Mouse (Mus musculus) bone marrow, adult 2 months (tissue): Measurements from ENCODE around the gene Zscan5b. TPM values are rescaled to one million over a fixed set of nuclear protein-coding genes. Genes with fewer than 3 reads are reported as not detected.
"Not testable (repeated sequence)": the region's sequence is repeated elsewhere in the genome, so short reads cannot be mapped to it uniquely, and the experiment has no call there.

Experiments used
- H3K27ac ChIP-seq: fragments of 200-500 bp; 2 replicates; pipeline ENCODE4 v1.5.1; 2012; ENCODE audit warnings: low read depth, mild to moderate bottlenecking, control low read depth, inconsistent platforms, low read length; ENCODE audit not compliant: control insufficient read depth, poor library complexity, insufficient read depth
- H3K4me1 ChIP-seq: fragments of 200-500 bp; 2 replicates; pipeline ENCODE4 v1.6.1; 2011; ENCODE audit warnings: low read length; ENCODE audit not compliant: control insufficient read depth, insufficient read depth
- H3K4me3 ChIP-seq: fragments of 200-500 bp; replicated peaks from 2 replicates; pipeline ENCODE3; 2011; ENCODE audit warnings: mild to moderate bottlenecking, low read depth, low read length, control low read depth; ENCODE audit not compliant: control insufficient read depth
- CTCF ChIP-seq: fragments of 200-500 bp; IDR thresholded peaks from 2 replicates; pipeline ENCODE4 v1.5.1; 2011; ENCODE audit warnings: low read length, control low read depth; ENCODE audit not compliant: control insufficient read depth, insufficient read depth
- POLR2A ChIP-seq: fragments of 200-500 bp; IDR thresholded peaks from 2 replicates; pipeline ENCODE4 v1.6.1; 2011; ENCODE audit warnings: low read depth, mild to moderate bottlenecking, control low read depth, low read length, borderline replicate concordance; ENCODE audit not compliant: control insufficient read depth
- WGBS: fragments of 180-500 bp; shearing (Covaris S2); methylation state at CpG from one replicate; pipeline ENCODE4 v1.1.7; 2018; 5-methylcytosine and 5-hydroxymethylcytosine counted together
- polyA plus RNA-seq: library from polyadenylated mRNA; stranded (reverse); fragments of >200 nt; gene quantifications from 2 replicates; pipeline ENCODE4 v1.2.4, GENCODE M21; 2011; ENCODE audit warnings: low replicate concordance; ENCODE audit not compliant: missing spikeins, insufficient read depth, insufficient read length

Zscan5b gene
- polyA plus RNA-seq, 1 experiment: not detected

GRCm38 (mm10) chr7:6186176-6186575 lies 35.9 kb upstream of the Zscan5b start:
- no peak overlapping the region for H3K27ac ChIP-seq
- H3K4me1 ChIP-seq: no peaks in the 10 kb centered on the region
- no peak overlapping the region for H3K4me3 ChIP-seq
- WGBS: 81% methylated on average over 2 of the region's 2 CpGs
- no peak for TF ChIP-seq CTCF
- no peak for TF ChIP-seq POLR2A

GRCm38 (mm10) chr7:6186756-6187155 lies 35.3 kb upstream of the Zscan5b start:
- H3K27ac ChIP-seq: no peak overlapping the region
- WGBS: 72% methylated on average over 2 of the region's 2 CpGs
- no peak overlapping the region for H3K4me3 ChIP-seq
- no peaks in the 10 kb centered on the region for H3K4me1 ChIP-seq
- TF ChIP-seq CTCF (no peak), POLR2A (no peak)

GRCm38 (mm10) chr7:6189542-6189941 lies 32.5 kb upstream of the Zscan5b start:
- 93% methylated on average over 45 of the region's 45 CpGs for WGBS
- TF ChIP-seq POLR2A (no peak), CTCF (no peak)
- H3K4me3 ChIP-seq: no peak overlapping the region
- H3K27ac ChIP-seq: no peak overlapping the region
- no peaks in the 10 kb centered on the region for H3K4me1 ChIP-seq

- WGBS: 20% methylated on average over 3 of the region's 3 CpGs
Measured at GRCm38 (mm10) chr7:6191376-6191775, 30.7 kb upstream of the Zscan5b start.

GRCm38 (mm10) chr7:6194129-6194528 lies 27.9 kb upstream of the Zscan5b start:
- Histone ChIP-seq H3K4me1 (no peaks in the 10 kb centered on the region), H3K4me3 (no peak overlapping the region), H3K27ac (no peak overlapping the region)
- TF ChIP-seq POLR2A (no peak), CTCF (peak; percentile 91)
- WGBS: 21% methylated on average over 5 of the region's 5 CpGs

More at GRCm38 (mm10) chr7:6191376-6191775, 30.7 kb upstream of the Zscan5b start:
- Histone ChIP-seq H3K4me3 (no peak overlapping the region), H3K4me1 (no peaks in the 10 kb centered on the region), H3K27ac (no peak overlapping the region)
- no peak for TF ChIP-seq POLR2A
- peak; percentile 53 for TF ChIP-seq CTCF

- Histone ChIP-seq H3K4me1 (no peaks in the 10 kb centered on the region), H3K27ac (no peak overlapping the region), H3K4me3 (no peak overlapping the region)
- WGBS: 48% methylated on average over 2 of the region's 2 CpGs
- TF ChIP-seq CTCF (peak; percentile 28; the same call in 1 of the 2 replicates), POLR2A (no peak)
Measured at GRCm38 (mm10) chr7:6195777-6196176, 26.3 kb upstream of the Zscan5b start.

- no peak within 1 kb of the TSS for H3K4me3 ChIP-seq
- 58% methylated on average over 3 of the region's 3 CpGs for WGBS
- no peaks in the 10 kb centered on the region for H3K4me1 ChIP-seq
- TF ChIP-seq POLR2A: no peak
- TF ChIP-seq CTCF: no peak
- no peak within 1 kb of the TSS for H3K27ac ChIP-seq
Measured at GRCm38 (mm10) chr7:6196790-6197189, 25.3 kb upstream of the Zscan5b start, which contains the start of gene Galp. Gene Galp (plus strand): TSS chr7:6197090.

- 71% methylated on average over 3 of the region's 3 CpGs for WGBS
- TF ChIP-seq POLR2A: no peak
- TF ChIP-seq CTCF: no peak
- no peak overlapping the region for H3K27ac ChIP-seq
- H3K4me3 ChIP-seq: no peak overlapping the region
- H3K4me1 ChIP-seq: no peaks in the 10 kb centered on the region
Measured at GRCm38 (mm10) chr7:6204200-6204599, 17.9 kb upstream of the Zscan5b start.

GRCm38 (mm10) chr7:6213144-6213543 lies 8.9 kb upstream of the Zscan5b start:
- H3K4me1 ChIP-seq: no peaks in the 10 kb centered on the region
- H3K27ac ChIP-seq: no peak overlapping the region
- 39% methylated on average over 5 of the region's 5 CpGs for WGBS
- TF ChIP-seq CTCF (peak; percentile 60), POLR2A (no peak)
- no peak overlapping the region for H3K4me3 ChIP-seq

GRCm38 (mm10) chr7:6214691-6215090 lies 7.4 kb upstream of the Zscan5b start:
- 74% methylated on average over 4 of the region's 4 CpGs for WGBS
- H3K27ac ChIP-seq, H3K4me1 ChIP-seq, H3K4me3 ChIP-seq: not testable (repeated sequence)
